Mouse (Mus musculus) CD4-positive helper T cell, adult 2 months (primary cell): Measurements from ENCODE around the gene Ubxn7.

Source experiments
- DNase-seq: peaks from one replicate; pipeline ENCODE4 v3.0.0-alpha.2; 2012; ENCODE audit warnings: low read depth, missing footprints, low spot score

Ubxn7 gene

DNA sequence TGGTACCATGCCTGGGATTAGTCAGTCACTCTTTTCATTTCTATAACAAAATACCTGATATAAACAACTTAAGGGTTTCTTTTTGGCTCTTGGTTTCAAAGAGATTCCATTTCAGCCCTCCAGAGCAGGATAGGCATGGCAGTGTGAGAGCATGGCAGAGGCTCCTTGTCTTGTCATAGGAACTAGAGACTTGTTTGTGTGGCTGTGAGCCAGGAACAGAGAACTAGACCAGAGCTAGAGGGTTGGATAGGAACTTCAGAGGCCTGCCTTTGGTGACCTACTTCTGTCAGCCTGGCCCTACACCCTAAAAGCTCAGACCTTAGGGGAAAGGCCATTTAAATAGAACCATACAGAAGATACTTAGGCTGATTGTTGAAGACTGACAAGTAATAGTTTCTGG is 50.8 kb downstream of the Ubxn7 start:
- no peak for DNase-seq

DNA sequence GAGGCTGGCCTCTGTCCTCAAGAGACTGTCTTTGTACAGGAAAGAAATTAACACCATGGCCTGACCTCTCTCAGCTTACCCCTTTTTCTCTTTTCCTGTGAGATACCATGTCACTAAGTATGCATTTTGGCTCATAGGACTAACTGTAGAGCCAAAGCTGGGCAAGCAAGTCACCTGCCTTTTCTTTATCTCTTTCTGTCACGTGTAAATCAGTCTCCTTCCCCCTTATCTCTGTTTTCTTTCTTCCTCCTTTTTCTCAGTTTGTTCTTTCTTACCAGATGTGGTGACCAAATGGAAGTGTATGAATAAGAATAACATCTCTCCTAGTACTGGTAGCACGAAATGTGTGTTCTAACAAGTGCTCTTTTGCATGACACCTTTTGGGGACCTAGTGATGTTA is 52.8 kb downstream of the Ubxn7 start:
- DNase-seq, result no peak

DNA sequence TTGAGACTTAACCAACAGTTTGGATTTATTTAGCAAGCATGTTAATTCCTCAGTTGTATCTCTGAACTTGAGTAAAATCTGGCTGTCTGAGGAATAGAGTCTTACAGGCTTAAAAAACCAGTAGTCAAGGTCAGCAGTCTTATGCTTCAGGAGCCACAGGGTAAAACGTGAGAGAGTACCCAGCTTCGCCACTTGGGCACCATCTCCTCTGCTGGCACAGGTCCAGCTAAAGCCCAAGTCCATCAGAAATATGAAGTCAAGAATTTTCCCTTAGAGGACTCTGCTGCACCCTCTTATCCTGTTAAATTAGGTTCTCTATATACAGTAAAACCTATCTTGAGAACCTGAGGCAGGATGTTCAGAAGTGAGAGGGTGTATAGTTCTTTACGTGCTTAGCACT is 54.8 kb downstream of the Ubxn7 start:
- no peak for DNase-seq

DNA sequence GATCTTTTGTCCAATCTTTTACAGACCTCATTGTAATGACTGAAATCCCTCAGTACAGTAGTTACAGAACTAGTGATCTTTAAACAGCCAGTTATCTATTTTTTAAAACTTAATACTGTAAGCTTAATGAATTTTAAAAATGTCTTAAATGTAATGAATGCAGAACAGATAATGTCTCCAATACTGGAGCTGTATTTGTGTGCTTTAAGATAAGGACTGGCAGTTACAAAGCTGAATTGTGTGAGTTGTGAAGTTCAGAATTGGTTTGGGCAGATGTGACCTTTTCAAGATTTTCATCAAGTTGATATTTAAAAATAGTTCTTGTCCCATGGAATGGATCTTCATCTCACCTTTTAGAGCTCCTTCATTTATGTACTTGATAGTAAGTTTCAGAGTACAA is 57.0 kb downstream of the Ubxn7 start:
- DNase-seq, result no peak

DNA sequence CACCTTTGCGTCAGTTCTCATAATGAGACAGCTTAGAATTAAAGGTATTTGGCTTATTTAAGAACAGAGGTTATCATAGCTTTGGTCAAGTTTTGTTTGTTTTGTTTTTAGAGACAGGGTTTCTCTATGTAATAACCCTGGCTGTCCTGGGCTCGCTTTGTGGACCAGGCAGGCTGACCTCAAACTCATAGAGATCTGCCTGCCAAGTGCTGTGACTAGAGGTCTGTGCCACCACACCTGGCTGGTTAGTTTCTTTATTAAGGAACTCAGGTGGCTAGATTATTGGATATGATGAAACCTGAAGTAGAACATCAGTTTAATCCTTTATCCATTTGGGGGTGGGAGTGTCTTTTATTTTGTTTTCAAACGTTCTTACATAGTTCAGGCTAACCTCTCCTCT is 57.8 kb downstream of the Ubxn7 start:
- DNase-seq, result no peak

DNA sequence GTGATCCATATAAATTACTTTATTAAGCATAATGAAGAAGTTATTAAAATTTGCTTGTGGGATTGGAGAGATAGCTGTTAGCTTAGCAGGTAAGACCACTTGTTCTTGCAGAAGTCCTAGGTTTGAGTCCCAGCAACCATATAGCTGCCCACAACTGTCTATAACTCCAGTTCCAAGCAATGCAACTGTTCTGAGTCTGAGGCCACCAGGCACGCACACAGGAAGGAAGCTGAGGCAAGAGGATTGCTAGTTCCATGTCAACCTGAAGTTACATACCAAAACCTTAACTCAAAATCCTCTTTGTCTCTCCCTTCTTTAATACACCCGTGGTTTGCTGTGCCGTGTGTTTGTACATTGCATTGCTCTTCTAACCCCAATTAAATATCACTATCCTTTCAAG is 58.8 kb downstream of the Ubxn7 start:
- no peak for DNase-seq

DNA sequence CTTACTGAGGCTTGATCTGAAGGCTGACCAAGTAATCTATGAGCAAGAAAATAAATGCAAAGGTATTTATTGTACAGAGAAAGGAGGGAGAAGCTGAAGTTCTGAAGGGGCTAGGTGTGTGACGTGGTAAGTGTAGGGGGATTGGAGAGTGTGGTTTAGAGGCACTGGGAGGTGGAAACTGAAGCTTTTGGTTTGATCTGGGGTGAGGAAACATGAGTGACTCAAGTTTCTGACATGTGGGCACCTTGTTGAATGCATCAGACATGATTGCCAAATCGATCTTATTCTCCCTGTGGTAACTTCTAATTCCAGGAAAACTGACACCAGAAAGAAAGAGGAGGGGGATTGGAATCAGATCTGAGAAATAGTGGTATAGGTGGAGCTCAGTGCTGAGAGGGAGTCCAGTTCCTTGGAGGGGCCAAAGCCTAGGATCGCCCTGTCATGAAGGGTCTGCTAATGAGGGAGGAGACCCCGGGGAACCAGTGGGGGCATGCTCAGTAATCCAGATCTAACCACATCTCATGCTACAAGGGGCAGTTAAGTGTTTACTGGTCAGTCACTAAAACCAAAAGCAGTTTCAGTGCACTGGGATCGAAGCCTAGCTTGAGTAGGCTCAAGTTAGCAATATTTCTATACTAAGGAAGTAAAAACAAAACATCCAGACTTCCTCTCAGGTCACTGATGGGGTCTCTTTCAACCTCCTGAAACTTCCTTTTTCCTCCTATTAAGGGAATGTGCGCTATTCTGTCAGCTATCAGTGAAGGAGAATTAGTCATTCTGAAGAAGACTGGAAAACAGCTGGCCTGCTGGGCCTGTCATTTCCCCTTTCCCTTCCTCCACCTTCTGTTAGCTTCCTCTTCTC is 63.9 kb downstream of the Ubxn7 start:
- DNase-seq, result no peak

DNA sequence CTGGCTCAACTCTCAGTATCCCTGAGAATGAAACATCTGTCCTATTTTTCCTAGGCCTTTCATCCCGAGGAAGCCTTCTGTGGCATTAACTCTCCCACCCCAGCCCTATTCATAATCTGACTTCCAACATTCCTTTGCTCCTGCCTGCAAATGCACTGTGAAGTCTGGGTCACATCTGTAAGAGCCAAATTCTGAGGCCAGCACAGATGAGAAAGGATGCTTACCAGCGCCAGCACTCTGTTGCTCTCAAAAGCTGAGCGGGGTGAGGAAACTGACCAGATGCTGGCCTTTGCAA is 64.4 kb downstream of the Ubxn7 start:
- no peak for DNase-seq

DNA sequence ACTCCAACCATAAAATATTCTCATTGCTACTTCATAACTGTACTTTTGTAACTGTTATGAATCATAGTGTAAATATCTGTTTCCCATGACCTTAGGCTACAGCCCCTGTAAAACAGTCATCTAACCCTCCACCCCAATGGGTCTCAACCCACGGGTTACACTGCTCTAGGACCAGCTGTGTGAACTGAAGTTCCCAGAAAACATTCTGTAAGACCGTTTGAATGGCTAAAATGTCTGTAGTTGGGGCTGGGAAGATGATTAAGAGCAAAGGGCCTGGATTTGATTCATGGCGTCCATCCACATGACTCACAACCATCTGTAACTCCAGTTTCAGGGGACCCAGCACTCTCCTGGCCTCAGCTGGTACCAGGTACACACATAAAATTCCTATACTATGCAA is 66.1 kb downstream of the Ubxn7 start:
- no peak for DNase-seq

DNA sequence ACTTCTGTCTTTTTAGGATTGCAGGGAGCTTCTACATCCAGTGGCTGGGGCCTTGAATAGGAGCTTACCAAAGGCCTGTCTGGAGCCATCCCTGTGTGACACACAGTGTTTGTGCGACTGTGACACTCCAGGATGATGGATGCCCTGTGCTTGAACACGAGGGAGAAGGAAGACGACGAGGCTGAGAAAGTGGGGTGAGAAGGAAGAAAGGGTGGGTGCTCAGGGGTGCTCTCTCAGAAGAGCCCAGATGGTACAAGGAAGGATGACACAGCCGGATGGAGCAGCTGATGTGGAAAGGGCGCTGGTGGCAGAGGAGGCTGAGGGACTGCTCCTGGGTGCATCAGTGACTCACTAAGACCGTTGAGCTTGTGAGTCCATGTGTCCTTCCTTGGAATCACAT is 68.2 kb downstream of the Ubxn7 start, which contains the start of gene Tm4sf19:
Gene Tm4sf19 (plus strand): TSS at position 240 of the 400 bp plus-strand sequence.
- no peak for DNase-seq

DNA sequence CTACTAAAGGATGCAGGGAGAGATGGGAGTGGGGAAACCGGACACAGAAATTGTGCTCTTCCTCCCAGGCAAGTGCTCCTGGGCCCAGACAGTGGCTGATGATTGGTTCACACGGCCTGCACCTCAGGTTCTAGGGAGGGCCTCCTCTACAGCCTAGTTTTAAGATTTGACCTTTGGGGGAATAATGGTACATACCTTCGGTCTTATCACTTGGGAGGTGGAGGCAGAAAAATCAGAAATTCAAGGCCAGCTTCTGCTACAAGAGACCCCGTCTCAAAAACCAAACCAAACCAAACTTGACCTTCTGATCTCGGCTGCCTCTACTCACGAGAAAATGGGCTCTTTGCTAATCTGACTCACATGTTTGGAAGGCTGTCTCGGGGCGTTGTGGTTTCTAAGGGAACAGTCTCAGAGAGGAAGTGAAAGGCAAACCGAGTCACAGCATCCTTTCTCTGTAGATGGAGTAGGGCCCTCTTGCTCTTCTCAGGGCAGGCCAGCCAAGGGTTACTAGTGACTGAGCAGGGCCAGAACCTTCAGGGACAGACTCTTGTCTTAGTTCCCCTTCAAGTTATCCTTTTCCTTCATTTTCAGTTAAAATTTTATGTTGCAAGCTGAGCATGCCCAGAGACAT is 69.4 kb downstream of the Ubxn7 start:
- no peak for DNase-seq

DNA sequence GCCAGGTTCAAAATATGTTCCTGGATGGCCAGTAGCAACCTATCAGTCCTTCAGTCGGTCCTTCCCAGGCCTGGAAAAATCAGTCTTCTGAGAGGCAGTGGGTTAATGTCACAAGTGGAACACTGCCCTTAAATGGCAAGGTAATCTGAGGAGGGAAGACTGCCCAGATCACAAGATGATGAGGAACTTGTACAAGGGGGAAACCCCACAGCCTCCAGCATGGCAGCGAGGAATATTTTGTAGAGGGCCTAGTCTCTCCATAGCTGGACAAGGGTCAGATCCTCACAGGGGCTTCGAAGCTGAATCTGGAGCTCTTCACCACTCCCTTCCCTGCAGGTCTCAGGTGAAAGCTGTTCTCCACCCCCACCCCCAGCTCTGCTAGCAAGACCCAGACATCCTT is 70.8 kb downstream of the Ubxn7 start:
- DNase-seq, result no peak

DNA sequence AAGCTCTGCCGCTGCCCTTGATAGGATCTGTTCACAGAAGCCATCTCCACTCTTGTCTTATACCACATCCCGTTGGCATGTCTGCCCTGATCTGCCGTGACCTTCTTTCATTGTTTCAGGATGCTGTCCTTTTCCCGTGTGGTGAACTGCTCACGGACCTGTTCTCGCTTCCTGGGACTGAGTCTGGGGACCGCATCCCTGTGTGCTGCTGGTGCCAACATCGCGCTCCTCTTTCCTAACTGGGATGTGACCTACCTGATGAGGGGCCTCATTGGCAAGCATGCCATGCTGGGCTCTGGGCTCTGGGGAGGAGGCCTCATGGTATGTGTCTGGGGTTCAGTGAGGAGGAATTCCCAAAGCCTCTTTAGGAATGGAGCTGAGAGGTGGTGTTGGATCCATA is 73.7 kb downstream of the Ubxn7 start:
- DNase-seq, result no peak

DNA sequence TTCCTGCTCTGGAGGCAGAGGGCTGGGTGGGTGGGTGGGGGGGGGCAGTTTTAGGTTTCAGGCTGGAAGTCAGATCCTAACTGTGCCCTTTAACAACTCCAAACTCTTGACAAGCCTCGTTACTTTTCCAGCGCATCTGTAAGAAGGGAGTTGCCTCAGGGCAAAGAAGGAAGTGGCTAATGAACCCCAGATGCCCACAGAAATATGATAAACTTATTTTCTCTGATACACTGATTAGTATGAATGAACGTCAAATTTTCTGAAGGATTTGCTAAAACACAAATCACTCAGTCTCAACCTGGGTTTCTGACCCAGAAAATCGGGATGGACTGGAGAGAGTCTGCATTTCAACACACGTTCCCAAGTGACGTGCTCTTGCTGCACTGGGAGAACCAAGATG is 74.6 kb downstream of the Ubxn7 start:
- DNase-seq, result no peak

DNA sequence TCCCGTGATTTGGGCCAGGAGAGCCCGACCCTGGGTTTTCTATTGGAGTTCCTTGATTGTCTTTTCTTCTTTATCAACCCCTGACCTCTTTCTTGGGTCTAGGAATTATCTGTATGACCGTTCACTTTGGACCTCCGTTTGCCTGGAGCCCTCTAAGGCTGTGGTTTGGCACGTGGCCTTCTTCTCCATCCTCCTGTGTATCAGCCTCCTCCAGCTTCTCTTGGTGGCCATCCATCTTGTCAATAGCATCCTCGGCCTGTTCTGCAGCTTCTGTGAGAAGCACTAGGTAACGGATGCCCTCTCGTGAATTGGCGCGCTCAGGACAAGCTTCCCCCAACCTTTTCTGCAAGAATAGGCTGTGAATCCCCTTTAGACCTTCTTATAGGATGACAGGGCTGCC is 75.7 kb downstream of the Ubxn7 start:
- no peak for DNase-seq

DNA sequence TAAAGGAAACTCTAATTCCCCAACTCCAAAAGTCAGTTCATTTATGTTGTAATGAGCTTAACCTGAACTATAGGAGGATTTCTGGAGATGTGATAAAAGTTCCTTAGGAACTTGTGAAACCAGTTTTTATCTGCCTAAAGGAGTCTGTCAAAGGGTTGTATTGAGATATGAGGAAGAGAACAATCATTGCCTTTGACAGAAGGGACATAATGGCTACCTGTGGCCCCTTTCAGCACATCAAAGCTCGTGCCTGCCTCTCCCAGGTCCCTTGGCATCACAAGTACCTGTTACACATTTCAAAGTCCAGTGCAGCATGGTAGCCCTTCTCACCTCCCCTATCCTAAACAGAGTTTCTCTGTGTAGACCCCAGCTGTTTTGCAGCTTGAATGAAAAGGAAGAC is 85.4 kb downstream of the Ubxn7 start:
- DNase-seq, result no peak

DNA sequence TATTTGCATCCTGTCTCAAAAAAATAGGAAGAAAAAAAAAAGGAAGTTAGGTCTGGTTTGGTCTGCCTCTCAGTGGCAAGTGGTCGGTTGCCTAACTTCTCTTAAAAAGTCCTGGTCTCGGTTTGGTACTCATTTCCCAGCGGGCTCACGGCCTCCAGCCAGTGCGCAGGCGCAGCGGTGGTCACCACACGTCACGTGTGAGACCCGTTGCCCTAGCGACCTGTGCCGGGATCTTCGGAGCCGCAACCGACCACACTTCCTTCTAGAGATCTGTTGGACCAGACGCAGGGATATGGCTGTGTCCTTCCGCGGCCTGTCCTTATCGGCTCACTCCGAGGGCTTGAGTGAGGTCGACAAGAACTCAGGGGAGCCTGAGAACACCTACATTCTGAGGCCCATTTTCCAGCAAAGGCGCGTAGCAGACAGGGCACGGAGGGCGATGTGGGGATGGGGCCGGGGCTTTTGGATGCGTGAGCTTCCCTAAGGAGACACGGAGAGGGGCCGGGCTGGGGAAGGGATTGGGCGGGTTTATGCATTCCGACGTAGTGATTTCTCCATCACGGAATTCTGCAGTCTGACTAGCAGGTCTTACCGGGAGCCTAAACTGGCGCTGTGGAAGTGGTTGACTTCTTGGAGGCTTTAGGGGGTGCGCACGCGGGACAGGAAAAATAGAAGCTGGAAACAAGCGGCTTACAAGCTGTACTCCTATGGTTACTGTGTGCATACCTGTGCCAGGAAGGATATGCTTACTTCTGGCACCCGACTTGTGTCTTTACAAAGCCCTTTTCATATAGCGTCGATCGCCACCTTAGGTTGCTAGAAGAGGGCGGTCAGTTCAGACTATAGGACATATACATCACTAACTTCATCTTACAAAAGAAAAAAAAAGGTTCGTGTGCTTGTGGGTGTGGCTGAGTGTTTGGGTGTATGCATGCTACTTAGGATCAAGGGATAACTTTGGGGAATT is 87.7 kb downstream of the Ubxn7 start, which contains the start of gene Tctex1d2:
Gene Tctex1d2 (plus strand): TSS at position 186 of the 967 bp plus-strand sequence.
- peak; percentile 91 for DNase-seq

DNA sequence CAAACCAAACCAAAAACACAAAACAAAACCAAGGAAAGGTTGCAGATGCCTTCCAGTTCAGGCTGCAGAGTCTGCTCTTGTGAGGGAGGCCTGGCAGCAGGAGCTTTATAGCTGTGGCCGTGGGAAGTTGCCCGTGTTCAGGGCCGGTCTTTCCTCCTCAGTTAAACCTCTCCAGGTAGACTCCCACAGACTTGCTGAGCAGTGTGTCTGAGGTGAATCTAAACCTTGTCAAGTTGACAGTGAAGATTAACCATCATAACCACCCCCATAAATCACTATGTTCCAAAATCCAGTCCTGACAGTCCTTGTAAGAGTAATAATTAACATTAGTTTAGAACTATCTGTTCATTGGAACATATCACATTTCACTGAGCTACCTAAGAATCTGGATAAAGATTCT is 95.4 kb downstream of the Ubxn7 start:
- DNase-seq, result no peak

DNA sequence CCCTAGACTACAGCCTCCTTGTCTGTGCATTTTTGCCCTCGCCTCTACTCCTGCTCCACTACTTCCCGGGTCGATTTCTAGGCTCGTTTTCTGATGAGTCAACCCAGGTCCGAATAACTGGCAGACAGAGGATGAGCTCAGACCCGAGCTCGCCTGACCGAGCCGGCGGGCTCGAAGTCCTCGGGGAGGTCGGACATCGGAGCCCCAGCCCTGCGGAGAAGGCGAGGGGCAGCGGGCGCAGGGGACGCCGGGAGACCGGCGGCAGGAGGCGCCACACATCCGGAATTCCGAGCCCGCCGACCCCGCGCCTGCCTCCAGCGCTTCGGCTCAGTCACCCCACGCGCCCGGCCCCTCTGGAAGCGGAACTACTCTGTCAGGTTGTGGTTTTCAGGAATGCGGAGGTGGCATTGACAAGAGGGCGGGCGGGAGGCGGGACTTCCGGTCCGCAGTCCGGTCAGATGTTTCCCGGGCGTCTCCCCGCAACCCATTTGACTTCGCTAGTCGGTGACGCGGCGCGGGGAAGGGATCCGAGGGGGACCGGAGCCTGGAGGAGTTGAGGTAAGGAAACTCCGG is 98.5 kb downstream of the Ubxn7 start, which contains the start of gene Pcyt1a:
Gene Pcyt1a (plus strand): TSS at position 448 of the 573 bp plus-strand sequence.
- DNase-seq, result peak; percentile 90

DNA sequence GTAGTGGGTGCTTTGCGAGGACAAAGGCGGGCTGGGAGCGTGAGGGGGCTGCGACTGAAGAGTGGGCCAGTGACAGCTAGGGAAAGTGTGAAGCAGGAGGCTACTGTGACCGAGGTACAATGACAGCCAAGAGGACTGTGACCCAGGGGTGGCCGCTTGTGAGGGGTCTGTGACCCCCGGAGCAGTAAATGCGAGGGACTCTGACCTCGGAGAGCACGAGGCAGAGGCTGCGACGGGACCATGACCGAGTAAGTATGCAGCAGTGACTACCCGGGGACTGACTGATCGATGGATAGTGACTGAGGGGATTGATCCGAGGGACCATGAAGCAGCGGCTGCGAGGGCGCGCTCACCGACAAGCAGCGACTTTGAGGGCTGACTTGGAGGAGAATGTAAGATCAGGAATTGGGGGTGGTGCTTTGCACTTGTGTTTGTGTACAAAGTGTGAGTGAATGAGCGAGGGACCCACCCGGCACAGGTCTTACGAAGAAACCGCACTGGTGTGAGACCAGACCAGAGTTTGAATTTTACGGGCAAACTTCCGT is 99.1 kb downstream of the Ubxn7 start:
- DNase-seq, result peak; percentile 44

DNA sequence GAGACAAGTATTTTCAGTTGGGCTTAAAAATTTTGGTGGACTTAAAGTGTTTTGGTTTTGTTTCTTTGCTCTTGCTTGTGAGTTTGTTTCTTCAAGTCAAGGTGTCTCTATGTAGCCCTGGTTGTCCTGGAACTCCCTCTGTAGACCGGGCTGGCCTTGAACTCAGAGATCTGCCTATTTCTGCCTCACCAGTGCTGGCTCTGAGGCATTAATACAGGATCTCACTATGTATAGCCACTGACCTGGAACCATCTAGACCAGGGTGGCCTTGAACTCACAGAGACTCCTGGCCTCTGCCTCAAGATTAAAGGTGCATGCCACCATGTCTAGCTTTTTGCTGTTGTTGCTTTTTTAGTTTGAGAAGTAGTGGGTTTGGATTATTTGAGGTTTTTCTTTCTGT is 99.9 kb downstream of the Ubxn7 start:
- DNase-seq, result no peak
